Mouse (Mus musculus) heart, postnatal 0 days (tissue): ENCODE data around the gene Klhl25.
"Not testable (repeated sequence)": the region's sequence is repeated elsewhere in the genome, so short reads cannot be mapped to it uniquely, and the experiment has no call there.

Experiments
- CTCF ChIP-seq: IDR thresholded peaks from 2 replicates; pipeline ENCODE4 v1.5.1; 2016; ENCODE audit warnings: antibody characterized with exemption, control low read depth, low read depth
- EP300 ChIP-seq: IDR thresholded peaks from 2 replicates; pipeline ENCODE4 v1.6.1; 2016; ENCODE audit warnings: antibody characterized with exemption, low read depth

DNA sequence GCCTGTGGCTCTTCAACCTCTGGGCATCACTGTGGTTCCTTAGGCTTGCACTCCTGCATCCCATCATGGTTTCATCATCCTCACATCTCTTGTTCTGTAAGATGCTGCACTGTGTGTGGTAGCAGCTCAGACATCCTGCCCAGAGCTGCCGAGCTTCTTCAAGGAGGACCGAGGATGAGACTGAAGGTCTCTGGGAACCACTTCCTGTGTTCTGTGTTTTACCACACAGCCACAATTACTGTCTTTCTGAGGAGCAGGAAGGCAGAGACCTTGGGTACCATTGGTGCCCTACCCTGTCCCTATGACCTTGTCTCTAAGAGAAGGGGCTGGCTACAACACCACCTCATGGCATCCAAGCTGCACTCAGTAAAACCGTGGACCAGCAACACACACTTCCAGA is 67.4 kb downstream of the Klhl25 start:
- TF ChIP-seq CTCF, EP300: not testable (repeated sequence)
